24 mouse cellular contexts compared by ENCODE assay signal in genomic region chr2:51278356-51278755, GRCm38 (mm10).
"Had no signal": no experiment of that assay in that cellular context is flagged by ENCODE, and none has a peak within 500 bp of the region (broad histone marks: within the 10 kb centered on the region; RNA-seq: fewer than 3 reads in every experiment).

No protein-coding gene starts in this region.

- H3K4me1 ChIP-seq: kidney, embryonic 15.5 days; liver, embryonic 12.5 days; liver, embryonic 15.5 days; megakaryocyte, embryonic 14.5 days; midbrain, embryonic 10.5 days; neural tube, embryonic 13.5 days had no signal

- H3K9me3 ChIP-seq: kidney, embryonic 15.5 days; liver, embryonic 12.5 days; liver, embryonic 15.5 days; lung, embryonic 15.5 days; megakaryocyte, embryonic 14.5 days; midbrain, embryonic 10.5 days; midbrain, embryonic 13.5 days; neural tube, embryonic 13.5 days had no signal

- ATAC-seq: liver, embryonic 12.5 days; midbrain, embryonic 13.5 days; midbrain, embryonic 16.5 days had no signal

- H3K4me3 ChIP-seq: kidney, embryonic 15.5 days; liver, embryonic 12.5 days; liver, embryonic 15.5 days; lung, embryonic 15.5 days; megakaryocyte, embryonic 14.5 days; midbrain, embryonic 10.5 days; midbrain, embryonic 13.5 days; myocyte; neural tube, embryonic 13.5 days had no signal

- H3K4me2 ChIP-seq: kidney, embryonic 15.5 days; liver, embryonic 12.5 days; liver, embryonic 15.5 days; lung, embryonic 15.5 days; midbrain, embryonic 13.5 days; neural tube, embryonic 13.5 days had no signal

- H3K36me3 ChIP-seq: kidney, embryonic 15.5 days; liver, embryonic 12.5 days; liver, embryonic 15.5 days; lung, embryonic 15.5 days; midbrain, embryonic 10.5 days; midbrain, embryonic 13.5 days; neural tube, embryonic 13.5 days had no signal

- DNase-seq: kidney, adult 8-10 months; kidney, postnatal 10 days; kidney, postnatal 36 days; layer of hippocampus, postnatal 36 days; liver; lung, adult 18-20 months; lung, postnatal 10 days; lung, postnatal 36 days; retina, postnatal 1 day; right cerebral cortex, postnatal 4 days; thymus, adult 2 months; thymus, postnatal 14 days; thymus, postnatal 4 days had no signal

- H3K27me3 ChIP-seq: kidney, embryonic 15.5 days; liver, embryonic 12.5 days; liver, embryonic 15.5 days; lung, embryonic 15.5 days; megakaryocyte, embryonic 14.5 days; midbrain, embryonic 13.5 days; neural tube, embryonic 13.5 days had no signal

- H3K27ac ChIP-seq: kidney, embryonic 15.5 days; liver, embryonic 12.5 days; liver, embryonic 15.5 days; lung, embryonic 15.5 days; neural tube, embryonic 13.5 days; stomach, postnatal 0 days had no signal

- H3K9ac ChIP-seq: kidney, embryonic 15.5 days; liver, embryonic 12.5 days; liver, embryonic 15.5 days; lung, embryonic 15.5 days; midbrain, embryonic 13.5 days; neural tube, embryonic 13.5 days had no signal
